Mouse (Mus musculus): ENCODE data around the gene Nipal1. TPM values are rescaled to one million over a fixed set of nuclear protein-coding genes. Genes with fewer than 3 reads are reported as not detected.

Nipal1 gene
- polyA plus RNA-seq, 1 experiment, result 11.8 TPM

Other genes starting within 250 kb of the Nipal1 start
- gene Corin, start 143.3 kb upstream of the Nipal1 start, polyA plus RNA-seq (2012; rRNA removed), result 0.22 and 0.28 TPM in 2 replicates
- gene Nfxl1, start 88.1 kb upstream of the Nipal1 start, polyA plus RNA-seq (2012; rRNA removed), result 9.6 and 12.9 TPM in 2 replicates
- not detected in 2 replicates for gene Zar1, start 66.5 kb upstream of the Nipal1 start, polyA plus RNA-seq (2012; rRNA removed)
- 0.52 and 1.0 TPM in 2 replicates for gene Gm5868, start 60.2 kb upstream of the Nipal1 start, polyA plus RNA-seq (2012; rRNA removed)
- not detected in 2 replicates for gene Cnga1, start 3.5 kb upstream of the Nipal1 start, polyA plus RNA-seq (2012; rRNA removed)
- 0.60 and 0.87 TPM in 2 replicates for gene Txk, start 105.0 kb downstream of the Nipal1 start, polyA plus RNA-seq (2012; rRNA removed)
- gene Tec, start 220.7 kb downstream of the Nipal1 start, polyA plus RNA-seq (2012; rRNA removed), result 4.9 and 5.0 TPM in 2 replicates